Mouse (Mus musculus) neutrophil, adult 5-6 weeks (primary cell): ENCODE results near the gene Dnajb9. TPM values are rescaled to one million over a fixed set of nuclear protein-coding genes. Genes with fewer than 3 reads are reported as not detected.
"Not testable (repeated sequence)": the region's sequence is repeated elsewhere in the genome, so short reads cannot be mapped to it uniquely, and the experiment has no call there.

Source experiments
- ATAC-seq: fragments of 151-379, 151-347 bp; 2 replicates; pipeline ENCODE4 v1.8.0; 2017; ENCODE audit warnings: mild to moderate bottlenecking, moderate TSS enrichment; ENCODE audit not compliant: insufficient number of reproducible peaks, poor library complexity, low FRiP score, severe bottlenecking; ENCODE audit errors: extremely low read depth
- total RNA-seq: library from RNA; stranded (forward); fragments of 200-1000 nt; gene quantifications from 2 replicates; pipeline ENCODE4 v1.2.3, GENCODE M21; 2017

The Dnajb9 gene
- 51.6 and 56.7 TPM in 2 replicates for total RNA-seq

DNA sequence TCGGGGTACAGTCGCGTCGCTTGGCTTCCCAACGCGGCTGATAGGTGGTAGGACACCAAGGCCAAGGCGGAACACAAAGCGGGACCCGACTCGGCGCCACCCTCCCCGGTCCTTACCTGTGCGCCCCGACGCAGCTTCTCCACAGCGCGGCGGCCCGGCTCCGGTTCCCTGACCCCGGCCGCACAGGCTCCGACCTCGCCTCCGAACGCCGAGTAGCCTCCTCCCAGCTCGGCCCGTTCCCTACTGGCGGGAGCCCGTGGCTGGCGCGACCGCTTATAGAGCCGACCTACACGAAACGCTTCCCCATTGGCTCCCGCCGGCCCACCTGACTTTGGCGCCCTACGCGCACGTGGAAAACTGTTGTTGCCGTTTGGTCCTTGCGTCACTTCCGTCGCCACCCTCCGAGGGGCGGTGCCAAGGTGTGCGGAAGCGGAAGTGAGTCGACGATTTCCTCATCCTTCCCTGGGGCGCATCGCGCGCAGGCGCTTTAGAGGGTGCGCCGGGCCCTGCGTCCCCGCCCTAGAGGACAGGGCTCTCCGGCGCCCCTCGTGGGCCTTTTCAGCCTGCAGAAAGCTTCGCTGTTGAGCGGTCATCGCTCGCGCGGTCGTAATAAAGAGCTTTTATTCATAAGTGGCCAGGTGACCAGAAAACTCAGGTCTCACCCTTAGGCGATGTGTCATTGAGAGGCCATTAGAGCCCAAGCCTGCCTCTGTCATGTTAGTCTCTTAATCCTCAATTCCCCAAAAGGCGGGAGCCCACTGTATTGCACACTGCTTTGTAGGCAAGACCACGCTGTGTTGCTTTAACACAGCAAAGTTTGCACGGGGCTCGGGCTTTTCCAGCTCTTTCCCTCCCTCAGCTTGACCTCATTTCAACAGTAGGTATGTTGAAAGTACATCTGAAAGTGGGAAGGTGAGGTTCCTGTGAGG lies at the start of gene Dnajb9:
Gene Dnajb9 (minus strand): TSS at position 503 of the 929 bp plus-strand sequence.
- ATAC-seq, result peak; percentile 95

DNA sequence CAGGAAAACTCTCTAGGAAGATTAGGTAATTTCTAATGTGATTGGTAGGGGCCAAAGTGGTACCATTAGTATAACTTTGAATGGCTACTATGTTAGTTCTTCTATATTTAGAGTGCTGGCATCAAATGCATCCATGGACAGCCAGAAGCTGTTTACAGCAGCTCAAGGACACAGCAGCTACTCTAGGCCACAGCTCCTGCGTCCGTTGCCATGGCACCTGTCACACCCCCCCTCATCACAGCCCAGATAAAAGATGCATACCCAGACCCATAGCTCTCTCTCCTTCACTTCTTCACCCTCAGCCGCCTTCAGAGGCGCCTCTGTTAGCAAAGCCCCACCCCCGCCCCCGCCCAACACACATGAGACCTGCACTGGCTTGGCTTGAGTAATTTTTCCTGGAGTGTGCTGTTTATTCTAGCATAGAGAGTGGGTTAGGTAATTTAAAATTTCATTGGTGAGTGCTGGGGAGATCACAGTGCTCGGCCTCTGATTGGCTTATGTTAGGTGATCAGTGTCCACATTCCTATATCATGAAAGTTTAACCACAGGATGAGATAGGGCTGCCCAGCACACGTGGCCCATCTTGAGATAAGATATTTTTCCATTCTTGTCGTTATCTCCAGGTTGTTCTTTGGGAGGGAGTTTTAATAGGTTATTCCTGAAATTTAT lies 38.3 kb upstream of the Dnajb9 start:
- ATAC-seq, result no peak

- no peak for ATAC-seq
Measured at GRCm38 (mm10) chr12:44245739-44246138, 35.6 kb upstream of the Dnajb9 start.

DNA sequence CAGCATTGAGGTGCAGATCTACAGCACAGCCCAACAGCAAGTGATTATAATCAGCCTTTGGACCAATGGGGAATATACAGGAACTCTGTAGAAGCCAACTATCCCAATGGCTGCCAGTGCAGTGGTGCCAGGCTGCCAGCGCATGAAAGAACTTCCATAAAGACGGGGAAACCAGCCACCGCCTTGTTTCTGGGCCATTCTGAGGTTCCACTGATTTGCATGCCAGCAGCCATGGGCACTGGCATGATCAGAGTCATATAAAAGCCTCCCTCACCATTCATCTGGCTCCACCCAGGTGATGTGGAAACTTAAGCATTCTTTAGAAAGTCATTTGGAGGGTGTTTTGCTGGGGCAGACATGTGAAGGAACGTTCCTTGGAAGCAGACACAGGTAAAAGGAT lies 32.3 kb upstream of the Dnajb9 start:
- ATAC-seq, result peak; percentile 40; the same call in 1 of the 2 replicates

DNA sequence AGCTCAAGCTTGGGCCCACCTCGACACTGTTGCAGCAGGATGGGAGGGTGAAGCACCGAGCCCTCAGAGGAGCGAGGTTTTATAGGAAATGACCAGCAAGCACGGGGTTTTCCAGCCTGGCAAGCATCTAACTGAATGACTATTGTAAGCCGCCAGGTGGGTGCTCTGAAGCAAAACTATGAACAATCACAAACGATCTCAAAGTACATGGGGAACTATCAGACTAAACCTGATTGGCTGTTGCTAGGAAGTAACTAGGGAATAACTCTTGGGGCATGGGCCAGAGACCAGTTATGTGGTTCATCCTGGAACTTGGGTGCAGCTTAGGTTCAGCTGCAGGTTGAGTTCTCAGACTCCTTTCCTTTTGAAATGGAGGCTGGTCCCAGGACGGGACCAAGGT lies 31.0 kb upstream of the Dnajb9 start:
- ATAC-seq, result peak; percentile 75

- no peak for ATAC-seq
Measured at GRCm38 (mm10) chr12:44224650-44225049, 14.5 kb upstream of the Dnajb9 start.

DNA sequence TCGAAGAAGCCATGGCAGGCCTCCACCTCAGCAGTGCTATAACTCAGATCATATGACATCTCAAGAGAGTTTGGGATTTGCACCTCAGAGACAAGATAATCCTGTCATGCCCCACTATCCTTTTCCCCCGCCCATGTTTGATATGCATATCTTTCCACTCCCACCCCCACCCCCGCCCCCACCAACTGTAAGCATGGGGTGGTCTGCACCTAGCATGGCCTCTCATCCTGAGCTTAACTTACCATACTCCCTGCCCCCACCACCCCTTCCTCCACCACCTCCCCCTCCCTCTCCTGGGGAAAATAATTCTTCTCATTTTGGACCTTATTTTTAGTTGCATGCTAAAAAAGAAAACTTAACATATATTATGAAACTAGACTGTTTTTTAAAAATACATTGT lies 12.9 kb upstream of the Dnajb9 start:
- no peak for ATAC-seq

GRCm38 (mm10) chr12:44221651-44222356 lies 11.7 kb upstream of the Dnajb9 start:
- ATAC-seq, result 0 out of 2 replicates have a peak, but pooled peaks have one; percentile 26

GRCm38 (mm10) chr12:44221070-44221469 lies 10.9 kb upstream of the Dnajb9 start, which contains the start of gene Pnpla8:
Pnpla8 (plus strand) TSS chr12:44221370.
- not testable (repeated sequence) for ATAC-seq

GRCm38 (mm10) chr12:44211555-44211954 lies 1.4 kb upstream of the Dnajb9 start:
- no peak for ATAC-seq

DNA sequence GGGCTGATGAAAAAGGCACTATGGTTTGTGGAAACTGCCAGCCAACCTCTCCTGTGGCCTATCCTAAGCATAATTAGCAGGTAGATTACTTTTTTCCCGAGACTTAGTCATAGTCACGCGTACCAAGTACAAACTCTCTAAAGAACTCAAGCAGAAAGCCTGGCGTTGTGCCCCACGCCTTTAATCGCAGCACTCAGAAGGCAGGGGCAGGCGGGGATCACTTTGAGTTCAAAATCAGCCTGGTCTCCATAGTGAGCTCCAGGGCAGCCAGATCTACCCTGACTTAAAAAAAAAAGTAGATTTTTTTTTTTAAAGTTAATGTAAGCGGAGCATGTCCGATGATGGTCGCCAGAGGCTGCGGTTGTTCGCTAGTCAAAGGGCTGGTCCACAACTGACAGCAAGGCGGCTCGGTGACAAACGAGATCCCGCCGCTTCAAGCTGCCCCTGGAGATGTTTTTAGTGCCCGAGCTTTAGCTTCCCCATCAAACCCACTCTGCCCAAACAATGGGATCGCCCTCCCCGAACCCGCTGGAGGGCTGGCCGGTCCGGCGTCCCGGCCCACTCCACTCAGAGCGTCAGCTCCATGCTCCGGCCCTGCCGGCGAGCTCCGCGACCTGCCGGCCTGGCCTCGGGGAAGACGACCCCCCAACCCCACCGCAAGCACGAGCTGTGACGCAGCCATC lies 844 bp downstream of the Dnajb9 start:
- no peak for ATAC-seq

DNA sequence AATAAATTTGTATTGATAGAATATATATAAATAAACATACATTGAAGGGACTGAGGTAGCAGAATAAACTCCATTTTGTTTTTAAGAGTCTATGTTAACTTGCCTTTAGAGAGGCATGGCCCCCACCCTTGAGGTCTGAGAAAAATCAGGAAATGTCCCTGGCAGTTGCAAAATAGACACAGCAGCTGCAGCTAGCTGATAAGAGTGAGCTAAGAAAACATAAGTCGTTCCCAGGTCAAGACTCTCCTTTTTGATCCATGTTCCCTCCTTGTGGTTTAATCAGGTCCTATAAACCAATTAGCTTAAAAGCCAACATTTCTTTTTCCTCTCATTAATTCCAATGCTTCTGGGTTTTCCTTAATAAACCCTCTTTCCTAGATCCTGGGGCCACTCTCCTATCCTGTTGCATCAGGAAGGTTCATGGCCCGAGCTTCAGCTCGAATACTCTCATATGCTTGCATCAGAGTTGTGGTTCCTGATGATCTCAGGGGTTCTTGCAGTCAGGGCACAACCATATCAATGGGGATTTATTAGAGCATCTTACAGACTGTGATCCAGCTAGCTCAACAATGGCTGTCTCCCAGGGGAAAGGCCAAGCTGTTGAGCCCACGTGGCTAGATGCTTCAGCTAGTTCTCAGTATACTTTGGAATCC lies 12.1 kb downstream of the Dnajb9 start:
- ATAC-seq, result no peak

- 0 out of 2 replicates have a peak, but pooled peaks have one; percentile 33 for ATAC-seq
Measured at GRCm38 (mm10) chr12:44181081-44181982, 28.8 kb downstream of the Dnajb9 start.

DNA sequence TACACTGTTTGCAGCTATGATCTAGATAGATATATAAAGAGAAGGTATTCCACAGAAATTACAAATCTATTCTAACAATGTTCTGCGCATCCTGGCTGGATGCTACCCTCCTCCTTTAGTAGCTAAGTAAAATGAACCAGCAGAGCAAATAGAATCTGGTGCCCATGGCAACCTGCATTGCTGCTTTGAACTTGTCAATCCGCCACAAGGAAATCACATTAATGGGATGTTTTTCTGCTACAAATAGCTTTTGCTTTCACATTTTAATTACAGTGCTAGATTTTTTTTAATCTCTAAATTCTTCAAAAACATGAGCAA lies 33.1 kb downstream of the Dnajb9 start:
- ATAC-seq, result no peak

- no peak for ATAC-seq
Measured at GRCm38 (mm10) chr12:44176331-44177037, 33.6 kb downstream of the Dnajb9 start.

DNA sequence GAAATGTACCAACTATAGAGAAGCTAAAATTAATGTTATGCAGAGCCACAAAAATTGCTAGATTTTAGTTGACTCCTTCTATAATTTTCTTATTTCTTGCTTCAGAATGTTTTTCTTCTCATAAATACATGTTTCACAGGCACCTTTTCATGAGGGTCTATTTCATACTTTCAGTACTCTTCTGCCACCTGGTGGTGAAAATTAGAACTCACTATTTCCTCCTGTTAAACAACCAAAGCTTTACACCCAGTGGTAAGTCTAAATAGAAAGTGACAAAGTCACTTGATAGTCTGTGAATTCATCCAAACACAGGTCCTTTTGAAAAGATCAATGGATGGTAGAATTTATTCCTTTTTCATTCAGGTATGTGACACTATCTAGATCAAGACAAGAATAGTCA lies 43.2 kb downstream of the Dnajb9 start:
- peak; percentile 44; the same call in 1 of the 2 replicates for ATAC-seq

GRCm38 (mm10) chr12:44159349-44159748 lies 50.8 kb downstream of the Dnajb9 start:
- ATAC-seq, result no peak
